Comparison of ENCODE assay signal across 8 mouse cellular contexts in genomic region chr3:103058207-103059157, GRCm38 (mm10). TPM values are rescaled to one million over a fixed set of nuclear protein-coding genes. Genes with fewer than 3 reads are reported as not detected.
DNase-seq lines count a peak whose midpoint lies in the region; ATAC-seq and TF ChIP-seq lines count a peak whose summit lies in the region.

Gene Nras, plus strand, starts transcription at chr3:103058285.

- no peaks in the 10 kb centered on the region for H3K9me3 ChIP-seq in ES-Bruce4 (replicated peaks; ENCODE audit: control insufficient read depth, insufficient read depth, low read length, poor library complexity, severe bottlenecking)
- no peaks in the 10 kb centered on the region for H3K9me3 ChIP-seq in forebrain, embryonic 14.5 days (replicated peaks; ENCODE audit: control insufficient read depth, low read length)
- no peaks in the 10 kb centered on the region for H3K9me3 ChIP-seq in neural tube, embryonic 15.5 days (replicated peaks)

- H3K36me3 ChIP-seq in ES-Bruce4 (ENCODE audit: control insufficient read depth, insufficient read depth, low read length, poor library complexity, severe bottlenecking), result peaks cover 61% of the 10 kb centered on the region
- H3K36me3 ChIP-seq in forebrain, embryonic 14.5 days (ENCODE audit: control insufficient read depth, insufficient read depth, low read length), result peaks cover 73% of the 10 kb centered on the region
- peaks cover 64% of the 10 kb centered on the region for H3K36me3 ChIP-seq in neural tube, embryonic 15.5 days

- peak within 1 kb of the TSS; percentile 99 for H3K9ac ChIP-seq in ES-Bruce4 (ENCODE audit: low read depth, poor library complexity, severe bottlenecking)
- peak within 1 kb of the TSS; percentile 89 for H3K9ac ChIP-seq in forebrain, embryonic 14.5 days (ENCODE audit: low read length)
- H3K9ac ChIP-seq in neural tube, embryonic 15.5 days (replicated peaks), result peak within 1 kb of the TSS; percentile 81

- H3K27me3 ChIP-seq in ES-Bruce4 (ENCODE audit: control insufficient read depth, insufficient read depth, low read length, poor library complexity, severe bottlenecking), result no peaks in the 10 kb centered on the region
- H3K27me3 ChIP-seq in forebrain, embryonic 14.5 days (replicated peaks; ENCODE audit: control insufficient read depth, insufficient read depth, low read length), result no peaks in the 10 kb centered on the region
- no peaks in the 10 kb centered on the region for H3K27me3 ChIP-seq in neural tube, embryonic 15.5 days (replicated peaks)

- no peak for TF ChIP-seq CTCF in ES-Bruce4 (IDR thresholded peaks at IDR 0.05; ENCODE audit: low read depth, low read length)

- H3K4me3 ChIP-seq in ES-Bruce4 (ENCODE audit: low read depth, low read length), result peak within 1 kb of the TSS; percentile 85
- H3K4me3 ChIP-seq in forebrain, embryonic 14.5 days (ENCODE audit: low read depth, low read length), result peak within 1 kb of the TSS; percentile 74
- peak within 1 kb of the TSS; percentile 83 for H3K4me3 ChIP-seq in neural tube, embryonic 15.5 days (replicated peaks)

- peak; percentile 76 for ATAC-seq in cerebellum, adult (ENCODE audit: insufficient number of reproducible peaks, low FRiP score, low TSS enrichment)
- ATAC-seq in forebrain, embryonic 14.5 days, result peak; percentile 99
- ATAC-seq in neural tube, embryonic 15.5 days (ENCODE audit: low FRiP score), result peak; percentile 99

- peak; percentile 97 for DNase-seq in forebrain, embryonic 14.5 days (ENCODE audit: low spot score)
- DNase-seq in heart, postnatal 14 days, result peak; percentile 95 to 98
- peak; percentile 92 for DNase-seq in layer of hippocampus, adult 11-12 months (ENCODE audit: low spot score)
- DNase-seq in lung, adult 18-20 months, result peak; percentile 94 to 96
- peak; percentile 95 for DNase-seq in testis, postnatal 14 days (ENCODE audit: low spot score)

- TF ChIP-seq EP300 in ES-Bruce4 (IDR thresholded peaks at IDR 0.05; ENCODE audit: insufficient read depth, low read depth, low read length), result no peak

- 3% methylated on average over 46 of the region's 46 CpGs for WGBS in forebrain, embryonic 14.5 days
- 3% methylated on average over 46 of the region's 46 CpGs for WGBS in neural tube, embryonic 15.5 days

- TF ChIP-seq POLR2A in ES-Bruce4 (IDR thresholded peaks at IDR 0.05; ENCODE audit: insufficient read depth, low read length), result no peak

- peak within 1 kb of the TSS; percentile 86 for H3K27ac ChIP-seq in ES-Bruce4 (ENCODE audit: insufficient read depth, low read length)
- H3K27ac ChIP-seq in forebrain, embryonic 14.5 days (ENCODE audit: low read depth, low read length), result peak within 1 kb of the TSS; percentile 96
- peak within 1 kb of the TSS; percentile 95 for H3K27ac ChIP-seq in neural tube, embryonic 15.5 days (replicated peaks)

- H3K4me2 ChIP-seq in forebrain, embryonic 14.5 days (ENCODE audit: low read length), result peak within 1 kb of the TSS; percentile 87
- H3K4me2 ChIP-seq in neural tube, embryonic 15.5 days, result peak within 1 kb of the TSS; percentile 70

- no peaks in the 10 kb centered on the region for H3K4me1 ChIP-seq in ES-Bruce4 (ENCODE audit: control insufficient read depth, insufficient read depth, low read length)
- peaks cover 7% of the 10 kb centered on the region; the same call in 1 of the 2 replicates for H3K4me1 ChIP-seq in forebrain, embryonic 14.5 days (ENCODE audit: control insufficient read depth, insufficient read depth, low read length)
- H3K4me1 ChIP-seq in neural tube, embryonic 15.5 days, result peaks cover 12% of the 10 kb centered on the region

- intact Hi-C loops in heart, postnatal 14 days (cut with DNase I), result loop anchor here (2.0 to 5.0 kb wide), 3 partner anchors 36 to 112 kb away; partner anchors contain the start of genes Bcas2 and Csde1

RNA-seq across cellular contexts. Expression of gene Nras, which starts in this region (rescaled TPM):
- 138 and 145 TPM in 2 replicates for polyA plus RNA-seq in ES-Bruce4 (2011; ENCODE audit: insufficient read depth, insufficient read length, low read depth, missing spikeins)
- polyA plus RNA-seq in forebrain, embryonic 14.5 days (2014; fragmentation: Nextera tagmentation; extraction: Ambion mirVana), result 108 and 120 TPM in 2 replicates
- 10 to 100 TPM; 67.0 to 87.2 TPM for total RNA-seq in heart, postnatal 14 days (2021)
- 76.8 and 85.3 TPM in 2 replicates for polyA plus RNA-seq in neural tube, embryonic 15.5 days (2015; fragmentation: Nextera tagmentation; extraction: Ambion mirVana)

Comparison
In these comparisons a context has a peak if more than half of its experiments do, and no peak if none do; other contexts are left out.
1. Peak in every context shown above with its lines: DNase-seq, ATAC-seq, H3K4me3 ChIP-seq and H3K27ac ChIP-seq.